Mouse (Mus musculus) neural tube, embryonic 12.5 days (tissue): Measurements from ENCODE around the gene Zfp365. TPM values are rescaled to one million over a fixed set of nuclear protein-coding genes. Genes with fewer than 3 reads are reported as not detected.

Source experiments
- ATAC-seq: fragments of 200-750 bp; cut with Nextera tagmentation; 2 replicates; pipeline ENCODE4 v1.8.0; 2017; ENCODE audit warnings: low read depth, mild to moderate bottlenecking, moderate TSS enrichment, moderate library complexity; ENCODE audit not compliant: low FRiP score
- H3K27ac ChIP-seq: fragments of 300-500 bp; sonication (generic); 2 replicates; pipeline ENCODE4 v1.5.1; 2016
- H3K27me3 ChIP-seq: fragments of 300-500 bp; sonication (generic); replicated peaks from 2 replicates; pipeline ENCODE4 v1.6.1; 2016; ENCODE audit warnings: mild to moderate bottlenecking
- H3K36me3 ChIP-seq: fragments of 300-500 bp; sonication (generic); 2 replicates; pipeline ENCODE4 v1.6.1; 2016; ENCODE audit warnings: mild to moderate bottlenecking
- H3K4me1 ChIP-seq: fragments of 300-500 bp; sonication (generic); 2 replicates; pipeline ENCODE4 v1.6.1; 2016
- H3K4me2 ChIP-seq: fragments of 300-500 bp; sonication (generic); replicated peaks from 2 replicates; pipeline ENCODE4 v1.6.1; 2016; ENCODE audit warnings: mild to moderate bottlenecking
- H3K4me3 ChIP-seq: fragments of 300-500 bp; sonication (generic); 2 replicates; pipeline ENCODE4 v1.5.1; 2016
- H3K9ac ChIP-seq: fragments of 300-500 bp; sonication (generic); 2 replicates; pipeline ENCODE4 v1.6.1; 2016; ENCODE audit warnings: mild to moderate bottlenecking
- H3K9me3 ChIP-seq: fragments of 300-500 bp; sonication (generic); 2 replicates; pipeline ENCODE4 v1.6.1; 2016; ENCODE audit warnings: mild to moderate bottlenecking
- WGBS: fragments of 180-500 bp; shearing (Covaris S2); methylation state at CpG from one replicate; pipeline ENCODE4 v1.1.7; 2016; 5-methylcytosine and 5-hydroxymethylcytosine counted together
- polyA plus RNA-seq: library from polyadenylated mRNA; unstranded; fragments of >200 nt; fragmentation: Nextera tagmentation; extraction: Ambion mirVana; gene quantifications from 2 replicates; pipeline ENCODE4 v1.2.1, GENCODE M21; 2016

Gene Zfp365
- polyA plus RNA-seq, 1 experiment from 2014 or later: 1.6 TPM

DNA sequence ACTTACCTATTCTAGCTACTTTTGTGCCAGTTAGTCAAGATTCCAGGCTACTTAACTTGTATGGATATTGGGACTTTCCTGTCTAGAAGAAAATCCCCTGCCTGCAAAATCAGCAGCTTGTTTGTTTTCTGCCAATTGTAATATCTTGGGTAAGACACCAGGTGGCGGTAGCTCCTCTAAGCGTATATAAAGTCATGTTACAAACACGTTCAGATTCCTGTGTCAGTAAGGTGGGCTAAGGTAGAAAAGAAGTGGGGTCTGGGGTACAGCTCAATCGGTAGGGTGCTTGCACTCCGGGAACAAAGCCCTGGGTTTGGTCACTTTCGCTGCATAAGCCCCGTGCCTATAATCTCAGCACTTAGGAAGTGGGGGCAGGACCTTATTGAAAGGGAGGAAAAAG is 50.1 kb downstream of the Zfp365 start:
- H3K4me2 ChIP-seq: no peak overlapping the region
- no peaks in the 10 kb centered on the region for H3K4me1 ChIP-seq
- no peak overlapping the region for H3K27ac ChIP-seq
- H3K9ac ChIP-seq: no peak overlapping the region
- WGBS: 17% methylated on average over 7 of the region's 7 CpGs
- H3K36me3 ChIP-seq: no peaks in the 10 kb centered on the region
- no peaks in the 10 kb centered on the region for H3K9me3 ChIP-seq
- no peak overlapping the region for H3K4me3 ChIP-seq
- ATAC-seq: no peak
- no peaks in the 10 kb centered on the region for H3K27me3 ChIP-seq

- no peak overlapping the region for H3K4me2 ChIP-seq
- H3K9me3 ChIP-seq: no peaks in the 10 kb centered on the region
- H3K4me1 ChIP-seq: no peaks in the 10 kb centered on the region
- no peak overlapping the region for H3K27ac ChIP-seq
- no peaks in the 10 kb centered on the region for H3K27me3 ChIP-seq
- ATAC-seq: peak; percentile 41; the same call in 1 of the 2 replicates
- H3K4me3 ChIP-seq: no peak overlapping the region
- no peak overlapping the region for H3K9ac ChIP-seq
- WGBS: 18% methylated on average over 8 of the region's 8 CpGs
- no peaks in the 10 kb centered on the region for H3K36me3 ChIP-seq
These were observed 53.6 kb downstream of the Zfp365 start for GRCm38 (mm10) chr10:67858878-67859277.

DNA sequence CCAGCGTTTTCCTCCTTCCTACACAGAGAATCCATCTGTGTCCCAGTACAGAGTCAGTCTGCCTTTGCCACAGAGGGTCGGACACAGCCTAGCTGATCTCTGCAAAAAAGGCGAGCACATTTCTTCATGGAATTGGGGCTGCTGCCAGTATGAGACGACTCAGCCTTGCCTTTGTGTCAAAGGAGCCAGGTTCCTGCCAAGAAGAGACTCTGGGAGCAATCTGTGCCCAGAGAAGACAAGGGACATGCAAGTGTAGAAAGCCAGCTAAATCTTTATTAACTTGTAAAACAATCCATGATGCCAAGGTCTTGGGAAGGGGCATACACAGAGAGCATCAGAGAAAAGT is 54.9 kb downstream of the Zfp365 start:
- Histone ChIP-seq H3K4me3 (no peak overlapping the region), H3K27ac (no peak overlapping the region), H3K36me3 (no peaks in the 10 kb centered on the region), H3K27me3 (no peaks in the 10 kb centered on the region), H3K9me3 (no peaks in the 10 kb centered on the region), H3K9ac (no peak overlapping the region), H3K4me2 (no peak overlapping the region), H3K4me1 (no peaks in the 10 kb centered on the region)
- ATAC-seq: no peak
- WGBS: 82% methylated on average over 4 of the region's 4 CpGs

- no peak overlapping the region for H3K4me3 ChIP-seq
- no peak overlapping the region for H3K9ac ChIP-seq
- ATAC-seq: no peak
- H3K4me1 ChIP-seq: no peaks in the 10 kb centered on the region
- no peak overlapping the region for H3K27ac ChIP-seq
- H3K27me3 ChIP-seq: no peaks in the 10 kb centered on the region
- H3K9me3 ChIP-seq: no peaks in the 10 kb centered on the region
- no peak overlapping the region for H3K4me2 ChIP-seq
- no peaks in the 10 kb centered on the region for H3K36me3 ChIP-seq
- 93% methylated on average over 14 of the region's 14 CpGs for WGBS
These were observed 55.5 kb downstream of the Zfp365 start for GRCm38 (mm10) chr10:67856791-67857560.

GRCm38 (mm10) chr10:67855760-67856159 is 56.7 kb downstream of the Zfp365 start:
- H3K36me3 ChIP-seq: no peaks in the 10 kb centered on the region
- H3K9ac ChIP-seq: no peak overlapping the region
- no peak overlapping the region for H3K4me3 ChIP-seq
- no peak overlapping the region for H3K4me2 ChIP-seq
- ATAC-seq: no peak
- 71% methylated on average over 5 of the region's 5 CpGs for WGBS
- H3K4me1 ChIP-seq: no peaks in the 10 kb centered on the region
- H3K9me3 ChIP-seq: no peaks in the 10 kb centered on the region
- no peaks in the 10 kb centered on the region for H3K27me3 ChIP-seq
- no peak overlapping the region for H3K27ac ChIP-seq

DNA sequence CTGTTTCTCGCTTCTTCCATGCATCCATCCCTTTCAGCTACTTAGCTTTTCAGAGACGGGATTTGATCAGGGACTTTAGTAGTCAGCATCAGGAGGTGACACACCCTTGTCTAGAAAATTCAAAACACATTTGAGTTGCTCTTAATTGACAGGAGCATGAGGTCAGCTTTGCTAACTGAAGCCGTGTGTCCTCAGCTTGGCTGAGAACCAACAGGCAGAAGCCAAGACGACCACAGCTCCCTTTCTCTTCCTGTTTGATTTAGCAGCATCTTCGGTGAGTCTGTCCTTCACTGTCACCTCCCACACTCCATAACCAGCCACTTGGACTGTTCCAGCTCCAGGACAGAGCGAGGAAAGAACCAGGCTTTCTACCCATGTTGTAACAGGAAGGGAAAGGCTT is 60.1 kb downstream of the Zfp365 start:
- H3K4me1 ChIP-seq: no peaks in the 10 kb centered on the region
- H3K4me2 ChIP-seq: no peak overlapping the region
- no peak overlapping the region for H3K27ac ChIP-seq
- H3K36me3 ChIP-seq: no peaks in the 10 kb centered on the region
- H3K9me3 ChIP-seq: no peaks in the 10 kb centered on the region
- no peaks in the 10 kb centered on the region for H3K27me3 ChIP-seq
- no peak overlapping the region for H3K4me3 ChIP-seq
- no peak overlapping the region for H3K9ac ChIP-seq
- 88% methylated on average over 6 of the region's 6 CpGs for WGBS
- ATAC-seq: no peak

GRCm38 (mm10) chr10:67851079-67851478 is 61.4 kb downstream of the Zfp365 start:
- no peak for ATAC-seq
- Histone ChIP-seq H3K36me3 (no peaks in the 10 kb centered on the region), H3K4me1 (no peaks in the 10 kb centered on the region), H3K4me3 (no peak overlapping the region), H3K27ac (no peak overlapping the region), H3K4me2 (no peak overlapping the region), H3K27me3 (no peaks in the 10 kb centered on the region), H3K9ac (no peak overlapping the region), H3K9me3 (no peaks in the 10 kb centered on the region)
- WGBS: 45% methylated on average over 6 of the region's 6 CpGs

DNA sequence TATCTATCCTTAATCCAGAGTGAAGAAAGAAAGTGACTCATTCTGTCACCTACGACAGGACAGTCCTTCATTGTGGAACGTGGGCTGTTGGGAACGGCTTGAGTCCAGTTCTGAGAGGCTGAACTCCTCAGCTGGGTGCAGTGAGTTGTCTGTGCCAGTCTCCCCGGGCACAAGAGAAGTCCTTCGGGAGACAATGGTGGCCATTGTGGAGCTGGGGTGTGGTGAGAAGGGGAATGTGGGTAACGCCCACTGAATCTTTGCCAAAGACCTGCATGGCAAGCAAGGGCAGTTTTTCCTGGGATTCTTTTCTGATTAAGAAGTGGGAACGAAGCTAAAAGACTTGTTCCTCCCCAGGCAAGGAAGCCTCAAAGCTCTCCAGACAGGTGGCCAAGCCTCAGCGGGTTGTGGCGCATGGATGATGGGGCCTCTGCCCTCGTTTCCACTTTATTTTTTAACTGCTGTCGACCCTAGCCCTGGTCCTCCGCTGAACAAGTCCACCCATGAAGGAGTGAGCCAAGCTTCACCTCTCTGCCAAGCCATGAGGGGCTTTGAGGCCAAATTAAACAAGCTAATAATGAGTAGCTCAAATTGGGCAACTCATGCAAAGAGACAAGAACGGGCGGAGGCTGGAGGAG is 66.3 kb downstream of the Zfp365 start:
- H3K36me3 ChIP-seq: no peaks in the 10 kb centered on the region
- no peak for ATAC-seq
- H3K27ac ChIP-seq: no peak overlapping the region
- no peak overlapping the region for H3K4me2 ChIP-seq
- no peak overlapping the region for H3K9ac ChIP-seq
- 85% methylated on average over 14 of the region's 14 CpGs for WGBS
- no peaks in the 10 kb centered on the region for H3K27me3 ChIP-seq
- no peaks in the 10 kb centered on the region for H3K9me3 ChIP-seq
- H3K4me3 ChIP-seq: no peak overlapping the region
- H3K4me1 ChIP-seq: no peaks in the 10 kb centered on the region

GRCm38 (mm10) chr10:67841596-67841995 is 70.9 kb downstream of the Zfp365 start:
- Histone ChIP-seq H3K4me2 (no peak overlapping the region), H3K4me3 (no peak overlapping the region), H3K9me3 (no peaks in the 10 kb centered on the region), H3K27ac (no peak overlapping the region), H3K36me3 (no peaks in the 10 kb centered on the region), H3K4me1 (no peaks in the 10 kb centered on the region), H3K27me3 (no peaks in the 10 kb centered on the region), H3K9ac (no peak overlapping the region)
- no peak for ATAC-seq
- WGBS: 75% methylated on average over 10 of the region's 10 CpGs

GRCm38 (mm10) chr10:67840735-67841134 is 71.7 kb downstream of the Zfp365 start:
- Histone ChIP-seq H3K36me3 (no peaks in the 10 kb centered on the region), H3K27ac (no peak overlapping the region), H3K4me2 (no peak overlapping the region), H3K4me1 (no peaks in the 10 kb centered on the region), H3K9ac (no peak overlapping the region), H3K9me3 (no peaks in the 10 kb centered on the region), H3K27me3 (no peaks in the 10 kb centered on the region), H3K4me3 (no peak overlapping the region)
- 93% methylated on average over 4 of the region's 4 CpGs for WGBS
- no peak for ATAC-seq

DNA sequence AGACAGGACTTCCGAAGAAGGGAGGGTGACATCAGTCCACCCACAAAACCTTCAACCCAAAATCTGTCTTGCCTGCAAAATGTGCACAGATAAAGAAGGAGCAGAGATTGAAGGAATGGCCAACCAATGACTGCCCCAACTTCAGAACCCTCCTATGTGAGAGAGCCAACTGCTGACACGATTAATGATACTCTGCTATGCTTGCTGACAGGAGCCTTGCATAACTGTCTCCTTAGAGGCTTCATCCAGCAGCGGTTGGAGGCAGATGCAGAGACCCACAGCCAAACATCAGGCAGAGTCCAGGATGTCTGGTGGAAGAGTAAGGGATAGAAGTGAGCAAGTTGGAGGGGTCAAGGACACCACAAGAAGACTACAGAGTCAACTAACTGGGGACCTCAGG is 73.3 kb downstream of the Zfp365 start:
- no peak for ATAC-seq
- no peaks in the 10 kb centered on the region for H3K36me3 ChIP-seq
- no peaks in the 10 kb centered on the region for H3K4me1 ChIP-seq
- no peaks in the 10 kb centered on the region for H3K27me3 ChIP-seq
- no peak overlapping the region for H3K9ac ChIP-seq
- H3K4me2 ChIP-seq: no peak overlapping the region
- no peak overlapping the region for H3K27ac ChIP-seq
- H3K9me3 ChIP-seq: no peaks in the 10 kb centered on the region
- WGBS: 89% methylated on average over 3 of the region's 3 CpGs
- no peak overlapping the region for H3K4me3 ChIP-seq

- H3K27me3 ChIP-seq: no peaks in the 10 kb centered on the region
- no peaks in the 10 kb centered on the region for H3K36me3 ChIP-seq
- H3K4me2 ChIP-seq: no peak overlapping the region
- ATAC-seq: no peak
- H3K4me3 ChIP-seq: no peak overlapping the region
- no peaks in the 10 kb centered on the region for H3K4me1 ChIP-seq
- WGBS: 84% methylated on average over 17 of the region's 17 CpGs
- H3K9ac ChIP-seq: no peak overlapping the region
- H3K27ac ChIP-seq: no peak overlapping the region
- no peaks in the 10 kb centered on the region for H3K9me3 ChIP-seq
These were observed 76.0 kb downstream of the Zfp365 start for GRCm38 (mm10) chr10:67836426-67836825.
